Mouse (Mus musculus): ENCODE measurements at regions not wholly inside any gene's neighbourhood (a gene's known extent, or its start where the extent isn't known, plus 50 kb on each side); places are given as distances from the start of the nearest gene placed in this dataset.
"Not testable (repeated sequence)": the region's sequence is repeated elsewhere in the genome, so short reads cannot be mapped to it uniquely, and the experiment has no call there.

DNA sequence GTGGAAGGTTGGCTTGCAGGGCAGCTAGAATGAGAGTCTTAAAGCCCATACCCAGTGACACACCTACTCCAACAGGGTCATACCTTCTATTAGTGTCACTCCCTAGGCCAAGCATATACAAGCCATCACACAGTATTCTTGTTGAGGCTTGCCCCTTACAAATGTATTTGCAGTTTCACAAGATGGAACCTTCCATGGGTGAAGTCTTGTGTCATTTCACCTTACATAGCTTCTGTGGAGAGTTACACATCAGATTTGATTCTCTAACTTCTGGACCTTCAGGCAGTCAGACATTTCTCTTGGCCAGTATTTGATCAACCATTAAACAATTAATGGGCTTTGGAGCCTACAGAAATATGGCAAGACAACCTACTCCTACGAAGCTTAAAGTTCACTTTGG lies 210.6 kb upstream of the Tbl1xr1 start:
- in situ Hi-C loops (cut with MseI, MboI) = no loop called here

- in situ Hi-C loops (cut with MseI, MboI) = no loop called here
Measured at GRCm38 (mm10) chr3:21878396-21878795, 198.1 kb upstream of the Tbl1xr1 start.

- in situ Hi-C loops (cut with MseI, MboI) = no loop called here
Measured at GRCm38 (mm10) chr3:21884216-21884615, 192.2 kb upstream of the Tbl1xr1 start.

GRCm38 (mm10) chr3:21888710-21889109 lies 187.7 kb upstream of the Tbl1xr1 start:
- in situ Hi-C loops (cut with MseI, MboI) = no loop called here

- in situ Hi-C loops (cut with MseI, MboI) = no loop called here
Measured at GRCm38 (mm10) chr3:21891819-21892480, 184.5 kb upstream of the Tbl1xr1 start.

- in situ Hi-C loops (cut with MseI, MboI) = no loop called here
Measured at GRCm38 (mm10) chr3:21892864-21893404, 183.5 kb upstream of the Tbl1xr1 start.

- in situ Hi-C loops (cut with MseI, MboI) = no loop called here
Measured at GRCm38 (mm10) chr3:21895551-21895950, 180.9 kb upstream of the Tbl1xr1 start.

GRCm38 (mm10) chr3:21898241-21898640 lies 178.2 kb upstream of the Tbl1xr1 start:
- in situ Hi-C loops (cut with MseI, MboI) = no loop called here

DNA sequence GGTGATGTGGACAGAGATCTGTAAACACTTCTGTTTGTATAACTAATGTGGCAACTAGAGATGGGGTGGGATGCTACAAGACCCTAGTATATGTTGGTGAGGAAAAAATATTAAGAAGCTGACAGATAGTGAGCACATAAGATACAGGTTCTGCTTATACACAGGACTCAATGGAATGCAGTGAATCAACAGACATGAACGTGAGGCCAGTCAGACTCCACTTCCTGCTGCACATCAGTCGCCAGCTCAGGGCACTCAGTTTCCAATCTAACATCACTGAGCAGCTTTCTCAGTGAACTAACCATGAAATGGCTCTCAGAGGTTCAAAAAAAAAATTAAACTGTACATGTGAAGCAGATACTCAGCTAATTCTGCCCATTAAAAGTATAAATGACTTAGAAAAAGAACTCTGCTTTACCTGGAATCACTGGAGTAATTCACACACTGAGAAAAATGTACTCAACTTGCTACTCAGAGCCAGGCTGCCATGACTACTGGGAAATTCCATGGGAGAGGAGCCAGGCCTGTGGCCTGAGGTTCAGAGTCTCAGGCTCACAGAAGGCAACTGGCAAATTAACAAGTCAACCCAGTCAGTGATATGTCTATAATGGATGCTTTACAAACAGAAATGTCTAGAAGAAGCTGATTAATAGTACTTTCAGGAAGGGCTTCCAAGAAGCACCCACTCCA lies 170.9 kb upstream of the Tbl1xr1 start:
- in situ Hi-C loops (cut with MseI, MboI) = no loop called here

GRCm38 (mm10) chr3:21908828-21909227 lies 167.6 kb upstream of the Tbl1xr1 start:
- in situ Hi-C loops (cut with MseI, MboI) = no loop called here

- in situ Hi-C loops (cut with MseI, MboI) = no loop called here
Measured at GRCm38 (mm10) chr3:21910080-21910479, 166.4 kb upstream of the Tbl1xr1 start.

GRCm38 (mm10) chr3:21911071-21911470 lies 165.4 kb upstream of the Tbl1xr1 start:
- in situ Hi-C loops (cut with MseI, MboI) = no loop called here

DNA sequence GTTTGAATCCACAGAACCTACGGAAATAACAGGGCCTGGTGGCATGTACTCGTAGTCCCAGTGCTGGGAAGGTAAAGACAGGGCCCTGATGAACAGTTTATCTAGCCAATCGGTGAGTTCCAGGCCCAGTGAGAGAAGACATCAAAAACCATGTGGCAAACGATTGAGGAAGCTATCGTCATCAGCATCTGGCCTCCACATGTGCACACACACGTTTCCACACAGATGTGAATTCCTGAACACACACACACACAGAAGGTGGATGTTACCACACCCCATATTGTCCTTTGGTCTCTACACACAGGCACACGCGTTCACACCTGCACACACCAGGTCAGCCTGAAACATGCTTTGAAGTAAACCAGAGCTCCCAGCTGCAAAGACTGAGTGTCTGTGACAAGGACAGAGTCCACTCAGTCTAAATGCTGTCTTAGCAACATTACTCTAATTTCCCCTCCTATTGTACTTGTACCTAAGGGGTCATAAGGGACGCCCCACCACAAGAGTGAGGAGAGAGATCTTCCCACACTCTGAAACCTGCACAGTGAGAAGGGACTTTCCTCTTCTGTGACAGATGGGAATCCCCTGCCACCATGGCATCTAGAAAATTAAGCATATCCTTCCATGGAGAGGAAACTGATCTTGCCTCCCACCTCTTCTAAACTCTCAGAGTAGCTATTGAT lies 159.1 kb upstream of the Tbl1xr1 start:
- in situ Hi-C loops (cut with MseI, MboI) = no loop called here

- in situ Hi-C loops (cut with MseI, MboI) = no loop called here
Measured at GRCm38 (mm10) chr3:21918431-21918830, 158.0 kb upstream of the Tbl1xr1 start.

- in situ Hi-C loops (cut with MseI, MboI) = no loop called here
Measured at GRCm38 (mm10) chr3:21919931-21920330, 156.5 kb upstream of the Tbl1xr1 start.

DNA sequence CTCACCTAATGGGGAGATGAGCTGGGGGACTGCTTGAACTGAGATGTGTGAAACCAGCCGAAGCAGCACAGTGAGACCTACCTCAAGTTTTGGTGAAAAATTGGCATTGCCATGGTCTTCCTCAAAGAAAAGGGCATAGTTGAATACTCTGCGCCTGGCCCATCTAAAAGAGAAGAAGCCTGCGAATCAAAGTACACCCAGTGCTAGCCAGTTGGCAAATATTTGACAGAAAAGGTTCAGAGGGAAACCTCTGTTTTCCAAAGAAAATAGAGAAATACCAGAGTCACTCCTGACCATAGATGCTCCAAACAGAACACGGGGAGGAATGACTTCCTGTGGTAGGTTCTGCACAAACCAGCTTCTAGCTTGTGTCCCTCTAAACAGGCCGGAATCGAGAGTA lies 144.5 kb upstream of the Tbl1xr1 start:
- in situ Hi-C loops (cut with MseI, MboI) = no loop called here

GRCm38 (mm10) chr3:21932696-21933095 lies 143.8 kb upstream of the Tbl1xr1 start:
- in situ Hi-C loops (cut with MseI, MboI) = not testable (repeated sequence)

GRCm38 (mm10) chr3:21934731-21935271 lies 141.7 kb upstream of the Tbl1xr1 start:
- in situ Hi-C loops (cut with MseI, MboI) = loop anchor here (5.0 kb wide), 1 partner anchor 142 kb away; the partner anchor contains the start of gene Tbl1xr1 (in 2 of the 2)

GRCm38 (mm10) chr3:21935571-21936261 lies 140.7 kb upstream of the Tbl1xr1 start:
- in situ Hi-C loops (cut with MseI, MboI) = loop anchor here (5.0 kb wide), 1 partner anchor 142 kb away; the partner anchor contains the start of gene Tbl1xr1 (in 2 of the 2)

DNA sequence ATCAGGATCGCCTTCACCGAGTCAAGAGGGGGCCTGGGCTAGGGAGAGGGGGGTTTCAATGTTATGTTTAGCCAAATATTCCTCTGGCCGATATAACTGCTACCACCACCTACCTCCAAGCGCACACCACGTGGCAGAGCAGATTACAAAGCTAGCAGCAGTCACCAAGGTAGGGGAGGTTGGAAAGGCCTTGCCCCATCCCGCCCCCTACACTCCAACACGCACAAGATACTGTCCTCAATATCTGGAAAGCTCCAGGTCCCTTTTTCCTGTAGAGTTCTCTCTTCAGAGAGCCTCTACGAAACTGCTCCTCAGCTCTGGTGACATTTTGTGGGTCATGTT lies 140.2 kb upstream of the Tbl1xr1 start:
- in situ Hi-C loops (cut with MseI, MboI) = loop anchor here (5.0 kb wide), 1 partner anchor 141 kb away; the partner anchor contains the start of gene Tbl1xr1 (in 2 of the 2)

GRCm38 (mm10) chr3:21936616-21937015 lies 139.8 kb upstream of the Tbl1xr1 start:
- in situ Hi-C loops (cut with MseI, MboI) = loop anchor here (5.0 kb wide), 1 partner anchor 141 kb away; the partner anchor contains the start of gene Tbl1xr1 (in 2 of the 2)

All from mouse trophoblast stem cell (cell line).